In genomic region chr2:44272606-44273005, GRCm38 (mm10) we compare ENCODE assay signal across 19 mouse cellular contexts.
DNase-seq lines count a peak whose midpoint lies in the region; ATAC-seq lines count a peak whose summit lies in the region.
"Had no signal": no experiment of that assay in that cellular context is flagged by ENCODE, and none has a peak within 500 bp of the region (broad histone marks: within the 10 kb centered on the region; RNA-seq: fewer than 3 reads in every experiment).

No protein-coding gene starts in this region.

- H3K4me1 ChIP-seq in forebrain, embryonic 11.5 days (replicated peaks; ENCODE audit: control insufficient read depth, insufficient read depth, low read length): 0 out of 2 replicates have a peak, but pooled peaks cover 3% of the 10 kb centered on the region
- peaks cover 20% of the 10 kb centered on the region for H3K4me1 ChIP-seq in forebrain, embryonic 10.5 days
- peaks cover 17% of the 10 kb centered on the region for H3K4me1 ChIP-seq in lung, embryonic 15.5 days
- no peaks in the 10 kb centered on the region for H3K4me1 ChIP-seq in embryonic facial prominence, embryonic 14.5 days (ENCODE audit: control insufficient read depth, insufficient read depth, low read length)
- H3K4me1 ChIP-seq: heart, embryonic 12.5 days had no signal

- WGBS in forebrain, embryonic 11.5 days: 47% methylated on average over 13 of the region's 13 CpGs
- WGBS in forebrain, embryonic 10.5 days: 63% methylated on average over 13 of the region's 13 CpGs
- 57% methylated on average over 13 of the region's 13 CpGs for whole genome bisulfite sequencing in lung, embryonic 15.5 days
- WGBS in embryonic facial prominence, embryonic 14.5 days: 57% methylated on average over 13 of the region's 13 CpGs

- no peak for DNase-seq in forebrain, embryonic 11.5 days (ENCODE audit: low spot score)
- DNase-seq in forebrain, embryonic 10.5 days (ENCODE audit: extremely low spot score, low spot score): no peak
- DNase-seq in lung, postnatal 4 days: no peak
- DNase-seq in embryonic facial prominence, embryonic 14.5 days (ENCODE audit: low spot score): peak; percentile 32
- DNase-seq in retina, embryonic 14.5 days (ENCODE audit: low spot score): peak; percentile 57
- DNase-seq in gastrocnemius, postnatal 25 days: no peak
- no peak for DNase-seq in layer of hippocampus, postnatal 10 days (ENCODE audit: low spot score in 2 of 2)
- DNase-seq: adrenal gland, postnatal 14 days; cerebellum, adult 8-10 months; heart, postnatal 14 days; lung, adult 2 months; thymus, postnatal 25 days had no signal

- H3K27ac ChIP-seq in forebrain, embryonic 11.5 days (ENCODE audit: low read depth, low read length): no peak overlapping the region
- no peak overlapping the region for H3K27ac ChIP-seq in forebrain, embryonic 10.5 days
- H3K27ac ChIP-seq in lung, embryonic 15.5 days: peak overlapping the region; percentile 45; the same call in 1 of the 2 replicates
- no peak overlapping the region for H3K27ac ChIP-seq in embryonic facial prominence, embryonic 14.5 days (replicated peaks; ENCODE audit: low read depth, low read length)
- H3K27ac ChIP-seq: hindbrain, embryonic 12.5 days had no signal

- peak; percentile 60; the same call in 1 of the 2 replicates for ATAC-seq in forebrain, embryonic 11.5 days (replicated peaks; ENCODE audit: low FRiP score)
- peak; percentile 58; the same call in 1 of the 2 replicates for ATAC-seq in lung, embryonic 15.5 days (ENCODE audit: borderline replicate concordance, extremely low read depth, low FRiP score, low TSS enrichment)
- no peak for ATAC-seq in embryonic facial prominence, embryonic 14.5 days (ENCODE audit: low read depth)
- ATAC-seq: midbrain, embryonic 16.5 days had no signal

- no peaks in the 10 kb centered on the region for H3K36me3 ChIP-seq in forebrain, embryonic 11.5 days (ENCODE audit: control insufficient read depth, insufficient read depth, low read length)
- H3K36me3 ChIP-seq in forebrain, embryonic 10.5 days (replicated peaks): no peaks in the 10 kb centered on the region
- no peaks in the 10 kb centered on the region for H3K36me3 ChIP-seq in lung, embryonic 15.5 days
- H3K36me3 ChIP-seq in embryonic facial prominence, embryonic 14.5 days (ENCODE audit: control insufficient read depth, insufficient read depth, low read length): no peaks in the 10 kb centered on the region
- H3K36me3 ChIP-seq: embryonic facial prominence, embryonic 15.5 days; G1E; heart, embryonic 12.5 days; hindbrain, embryonic 12.5 days had no signal

- no peak overlapping the region for H3K9ac ChIP-seq in forebrain, embryonic 11.5 days (ENCODE audit: low read length)
- no peak overlapping the region for H3K9ac ChIP-seq in lung, embryonic 15.5 days
- no peak overlapping the region for H3K9ac ChIP-seq in embryonic facial prominence, embryonic 14.5 days (ENCODE audit: low read depth, low read length)
- H3K9ac ChIP-seq: embryonic facial prominence, embryonic 15.5 days; heart, embryonic 12.5 days; hindbrain, embryonic 12.5 days had no signal

- H3K4me3 ChIP-seq in forebrain, embryonic 11.5 days (ENCODE audit: low read depth, low read length): no peak overlapping the region
- H3K4me3 ChIP-seq in forebrain, embryonic 10.5 days: no peak overlapping the region
- no peak overlapping the region for H3K4me3 ChIP-seq in lung, embryonic 15.5 days
- H3K4me3 ChIP-seq in embryonic facial prominence, embryonic 14.5 days (ENCODE audit: low read depth, low read length): no peak overlapping the region
- H3K4me3 ChIP-seq: embryonic facial prominence, embryonic 15.5 days; heart, embryonic 12.5 days; hindbrain, embryonic 12.5 days had no signal

- no peaks in the 10 kb centered on the region for H3K27me3 ChIP-seq in forebrain, embryonic 11.5 days (ENCODE audit: control insufficient read depth, insufficient read depth, low read length)
- H3K27me3 ChIP-seq in forebrain, embryonic 10.5 days (ENCODE audit: poor library complexity, severe bottlenecking): no peaks in the 10 kb centered on the region
- H3K27me3 ChIP-seq in lung, embryonic 15.5 days: no peaks in the 10 kb centered on the region
- no peaks in the 10 kb centered on the region for H3K27me3 ChIP-seq in embryonic facial prominence, embryonic 14.5 days (replicated peaks; ENCODE audit: control insufficient read depth, insufficient read depth, low read length)
- H3K27me3 ChIP-seq: embryonic facial prominence, embryonic 15.5 days; heart, embryonic 12.5 days; hindbrain, embryonic 12.5 days had no signal

- no peak overlapping the region for H3K4me2 ChIP-seq in forebrain, embryonic 11.5 days (ENCODE audit: low read depth, low read length, severe bottlenecking)
- H3K4me2 ChIP-seq in lung, embryonic 15.5 days: no peak overlapping the region
- H3K4me2 ChIP-seq in embryonic facial prominence, embryonic 14.5 days (ENCODE audit: low read depth, low read length): peak overlapping the region; percentile 13; the same call in 1 of the 2 replicates
- H3K4me2 ChIP-seq: heart, embryonic 12.5 days; liver, embryonic 11.5 days had no signal

- no peaks in the 10 kb centered on the region for H3K9me3 ChIP-seq in forebrain, embryonic 11.5 days (ENCODE audit: control insufficient read depth, low read length)
- no peaks in the 10 kb centered on the region for H3K9me3 ChIP-seq in forebrain, embryonic 10.5 days
- no peaks in the 10 kb centered on the region for H3K9me3 ChIP-seq in lung, embryonic 15.5 days
- no peaks in the 10 kb centered on the region for H3K9me3 ChIP-seq in embryonic facial prominence, embryonic 14.5 days (ENCODE audit: control insufficient read depth, low read length)
- H3K9me3 ChIP-seq: embryonic facial prominence, embryonic 15.5 days; G1E; heart, embryonic 12.5 days; hindbrain, embryonic 12.5 days had no signal

Comparison
In these comparisons a context has a peak if more than half of its experiments do, and no peak if none do; other contexts are left out.
1. DNase-seq: peak in embryonic facial prominence, embryonic 14.5 days (single experiment) and retina, embryonic 14.5 days (single experiment); none in forebrain, embryonic 11.5 days (single experiment), forebrain, embryonic 10.5 days (single experiment), lung, postnatal 4 days (0 of 2), gastrocnemius, postnatal 25 days (single experiment) and layer of hippocampus, postnatal 10 days (0 of 2).